Mouse (Mus musculus) brain, embryonic 14.5 days (tissue): ENCODE measurements around the gene Tmod4.

Experiments
- CTCF ChIP-seq: fragments of 200-500 bp; IDR thresholded peaks from 2 replicates; pipeline ENCODE4 v1.5.1; 2012; ENCODE audit warnings: inconsistent platforms, mild to moderate bottlenecking, moderate library complexity, borderline replicate concordance; ENCODE audit not compliant: insufficient read depth, insufficient read length; ENCODE audit errors: extremely low read depth
- POLR2A ChIP-seq: fragments of 200-500 bp; IDR thresholded peaks from 2 replicates; pipeline ENCODE4 v1.6.1; 2012; ENCODE audit warnings: mild to moderate bottlenecking, inconsistent platforms, borderline replicate concordance; ENCODE audit not compliant: poor library complexity, insufficient read depth, insufficient read length, severe bottlenecking; ENCODE audit errors: extremely low read depth

- TF ChIP-seq CTCF, result no peak
- TF ChIP-seq POLR2A, result no peak
These were observed 12.1 kb downstream of the Tmod4 start for GRCm38 (mm10) chr3:95136336-95136735.
